Mouse (Mus musculus) kidney, adult 2 months (tissue): ENCODE data around the gene Col5a1. TPM values are rescaled to one million over a fixed set of nuclear protein-coding genes. Genes with fewer than 3 reads are reported as not detected.

ENCODE experiments used
- DNase-seq: peaks from one replicate; pipeline ENCODE4 v3.0.0; 2021
- H3K27ac ChIP-seq: fragments of 200-500 bp; 2 replicates; pipeline ENCODE4 v1.5.1; 2012; ENCODE audit warnings: low read depth, low read length, control low read depth, inconsistent platforms; ENCODE audit not compliant: insufficient read depth
- H3K27me3 ChIP-seq: fragments of 200-500 bp; replicated peaks from 2 replicates; pipeline ENCODE4 v1.6.1; 2012; ENCODE audit warnings: mild to moderate bottlenecking, moderate library complexity, low read length, inconsistent platforms; ENCODE audit not compliant: control insufficient read depth, insufficient read depth
- H3K36me3 ChIP-seq: fragments of 200-500 bp; 2 replicates; pipeline ENCODE4 v1.6.1; 2012; ENCODE audit warnings: mild to moderate bottlenecking, moderate library complexity, low read length, inconsistent platforms; ENCODE audit not compliant: control insufficient read depth, insufficient read depth
- H3K4me1 ChIP-seq: fragments of 200-500 bp; 2 replicates; pipeline ENCODE4 v1.6.1; 2011; ENCODE audit warnings: low read length; ENCODE audit not compliant: control insufficient read depth, insufficient read depth
- H3K4me3 ChIP-seq: fragments of 200-500 bp; 2 replicates; pipeline ENCODE4 v1.5.1; 2011; ENCODE audit warnings: mild to moderate bottlenecking, low read depth, low read length, control low read depth; ENCODE audit not compliant: insufficient read depth
- CTCF ChIP-seq: fragments of 200-500 bp; conservative IDR thresholded peaks from 2 replicates; pipeline ENCODE4 v1.5.1; 2011; ENCODE audit warnings: low read depth, mild to moderate bottlenecking, control low read depth, low read length, moderate library complexity, mixed read lengths; ENCODE audit not compliant: insufficient read depth, insufficient read length
- POLR2A ChIP-seq: fragments of 200-500 bp; IDR thresholded peaks from one replicate; pipeline ENCODE4 v1.6.1; 2011; ENCODE audit warnings: low read depth, low read length, control low read depth
- WGBS: fragments of 180-500 bp; shearing (Covaris S2); methylation state at CpG from one replicate; pipeline ENCODE4 v1.1.7; 2018; 5-methylcytosine and 5-hydroxymethylcytosine counted together
- polyA plus RNA-seq: library from polyadenylated mRNA; depleted of rRNA; stranded (reverse); fragments of >200 nt; gene quantifications from 2 replicates; pipeline ENCODE4 v1.2.3, GENCODE M21; 2012

Gene Col5a1
- polyA plus RNA-seq, 1 experiment: 7.5 TPM

GRCm38 (mm10) chr2:27873030-27873429 is 13.2 kb upstream of the Col5a1 start:
- WGBS: 84% methylated on average over 5 of the region's 5 CpGs
- TF ChIP-seq CTCF (no peak), POLR2A (no peak)

GRCm38 (mm10) chr2:27874596-27874995 is 11.6 kb upstream of the Col5a1 start:
- no peak for DNase-seq
- H3K27me3 ChIP-seq: no peaks in the 10 kb centered on the region
- H3K4me3 ChIP-seq: no peak overlapping the region
- no peak for TF ChIP-seq CTCF
- WGBS: 88% methylated on average over 3 of the region's 3 CpGs
- H3K27ac ChIP-seq: no peak overlapping the region
- H3K36me3 ChIP-seq: no peaks in the 10 kb centered on the region
- no peaks in the 10 kb centered on the region for H3K4me1 ChIP-seq

More at GRCm38 (mm10) chr2:27873030-27873429, 13.2 kb upstream of the Col5a1 start:
- H3K27me3 ChIP-seq: no peaks in the 10 kb centered on the region
- no peaks in the 10 kb centered on the region for H3K4me1 ChIP-seq
- no peak overlapping the region for H3K27ac ChIP-seq
- DNase-seq: no peak
- no peak overlapping the region for H3K4me3 ChIP-seq
- H3K36me3 ChIP-seq: no peaks in the 10 kb centered on the region

GRCm38 (mm10) chr2:27875231-27875630 is 11.0 kb upstream of the Col5a1 start:
- Histone ChIP-seq H3K36me3 (no peaks in the 10 kb centered on the region), H3K4me1 (no peaks in the 10 kb centered on the region), H3K27me3 (no peaks in the 10 kb centered on the region), H3K27ac (no peak overlapping the region), H3K4me3 (no peak overlapping the region)
- TF ChIP-seq CTCF (no peak), POLR2A (no peak)
- DNase-seq: no peak
- 76% methylated on average over 5 of the region's 5 CpGs for WGBS

- WGBS: 78% methylated on average over 5 of the region's 5 CpGs
Measured at GRCm38 (mm10) chr2:27875786-27876185, 10.4 kb upstream of the Col5a1 start.

GRCm38 (mm10) chr2:27876724-27877504 is 9.3 kb upstream of the Col5a1 start:
- Histone ChIP-seq H3K27me3 (no peaks in the 10 kb centered on the region), H3K4me1 (no peaks in the 10 kb centered on the region), H3K27ac (no peak overlapping the region), H3K36me3 (no peaks in the 10 kb centered on the region), H3K4me3 (no peak overlapping the region)
- no peak for DNase-seq
- 90% methylated on average over 13 of the region's 13 CpGs for WGBS
- no peak for TF ChIP-seq POLR2A
- no peak for TF ChIP-seq CTCF

More at GRCm38 (mm10) chr2:27875786-27876185, 10.4 kb upstream of the Col5a1 start:
- no peak overlapping the region for H3K27ac ChIP-seq
- no peak overlapping the region for H3K4me3 ChIP-seq
- no peak for DNase-seq
- no peak for TF ChIP-seq CTCF
- TF ChIP-seq POLR2A: no peak
- no peaks in the 10 kb centered on the region for H3K27me3 ChIP-seq
- H3K4me1 ChIP-seq: no peaks in the 10 kb centered on the region
- no peaks in the 10 kb centered on the region for H3K36me3 ChIP-seq

- Histone ChIP-seq H3K36me3 (no peaks in the 10 kb centered on the region), H3K27ac (no peak overlapping the region)
Measured at GRCm38 (mm10) chr2:27878066-27878465, 8.2 kb upstream of the Col5a1 start.

GRCm38 (mm10) chr2:27883276-27883675 is 2.9 kb upstream of the Col5a1 start:
- Histone ChIP-seq H3K36me3 (no peaks in the 10 kb centered on the region), H3K27me3 (no peaks in the 10 kb centered on the region), H3K27ac (no peak overlapping the region), H3K4me1 (no peaks in the 10 kb centered on the region), H3K4me3 (no peak overlapping the region)
- WGBS: 77% methylated on average over 7 of the region's 7 CpGs
- no peak for TF ChIP-seq CTCF
- no peak for DNase-seq

More at GRCm38 (mm10) chr2:27878066-27878465, 8.2 kb upstream of the Col5a1 start:
- Histone ChIP-seq H3K4me1 (no peaks in the 10 kb centered on the region), H3K4me3 (no peak overlapping the region), H3K27me3 (no peaks in the 10 kb centered on the region)
- WGBS: 70% methylated on average over 5 of the region's 5 CpGs
- DNase-seq: no peak
- TF ChIP-seq POLR2A: no peak
- TF ChIP-seq CTCF: no peak
